Mouse (Mus musculus): Measurements from ENCODE around the gene Usp13. TPM values are rescaled to one million over a fixed set of nuclear protein-coding genes. Genes with fewer than 3 reads are reported as not detected.

The Usp13 gene
- polyA plus RNA-seq, 2 experiments: 4.9 to 5.5 TPM

- Histone ChIP-seq H3K27ac (replicated peaks; ENCODE audit: low read depth, low read length) (no peak overlapping the region), H3K4me3 (replicated peaks; ENCODE audit: low read length) (no peak overlapping the region), H3K27me3 (ENCODE audit: control insufficient read depth, insufficient read depth, low read length) (no peaks in the 10 kb centered on the region), H3K36me3 (ENCODE audit: control insufficient read depth, insufficient read depth, low read length) (no peaks in the 10 kb centered on the region), H3K9ac (ENCODE audit: low read depth, low read length, severe bottlenecking) (no peak overlapping the region), H3K4me2 (replicated peaks; ENCODE audit: low read depth, low read length, severe bottlenecking) (no peak overlapping the region), H3K9me3 (ENCODE audit: control insufficient read depth, low read length) (no peaks in the 10 kb centered on the region), H3K4me1 (ENCODE audit: control insufficient read depth, insufficient read depth, low read length) (0 out of 2 replicates have a peak, but pooled peaks cover 5% of the 10 kb centered on the region)
- no peak for TF ChIP-seq POLR2A (IDR thresholded peaks at IDR 0.05; ENCODE audit: borderline replicate concordance, extremely low read depth, insufficient read depth, insufficient read length)
- ATAC-seq (ENCODE audit: low FRiP score, low read depth): no peak
- DNase-seq (ENCODE audit: low spot score): no peak
- 72% methylated on average over 5 of the region's 5 CpGs for WGBS
Observed at GRCm38 (mm10) chr3:32824923-32825322, 7.6 kb downstream of the Usp13 start.

- Histone ChIP-seq H3K4me3 (replicated peaks; ENCODE audit: low read length) (no peak overlapping the region), H3K9me3 (ENCODE audit: control insufficient read depth, low read length) (no peaks in the 10 kb centered on the region), H3K4me2 (replicated peaks; ENCODE audit: low read depth, low read length, severe bottlenecking) (no peak overlapping the region), H3K27ac (replicated peaks; ENCODE audit: low read depth, low read length) (no peak overlapping the region), H3K36me3 (ENCODE audit: control insufficient read depth, insufficient read depth, low read length) (no peaks in the 10 kb centered on the region), H3K9ac (ENCODE audit: low read depth, low read length, severe bottlenecking) (no peak overlapping the region), H3K4me1 (ENCODE audit: control insufficient read depth, insufficient read depth, low read length) (0 out of 2 replicates have a peak, but pooled peaks cover 5% of the 10 kb centered on the region), H3K27me3 (ENCODE audit: control insufficient read depth, insufficient read depth, low read length) (no peaks in the 10 kb centered on the region)
- DNase-seq (ENCODE audit: low spot score) (no peak), ATAC-seq (ENCODE audit: low FRiP score, low read depth) (no peak)
- TF ChIP-seq POLR2A (IDR thresholded peaks at IDR 0.05; ENCODE audit: borderline replicate concordance, extremely low read depth, insufficient read depth, insufficient read length): no peak
- 80% methylated on average over 3 of the region's 3 CpGs for WGBS
Observed at GRCm38 (mm10) chr3:32825964-32826479, 8.7 kb downstream of the Usp13 start.

GRCm38 (mm10) chr3:32826701-32827100 is 9.4 kb downstream of the Usp13 start:
- Histone ChIP-seq H3K4me1 (ENCODE audit: control insufficient read depth, insufficient read depth, low read length) (0 out of 2 replicates have a peak, but pooled peaks cover 5% of the 10 kb centered on the region), H3K27me3 (ENCODE audit: control insufficient read depth, insufficient read depth, low read length) (no peaks in the 10 kb centered on the region), H3K9ac (ENCODE audit: low read depth, low read length, severe bottlenecking) (no peak overlapping the region), H3K27ac (replicated peaks; ENCODE audit: low read depth, low read length) (no peak overlapping the region), H3K4me3 (replicated peaks; ENCODE audit: low read length) (no peak overlapping the region), H3K36me3 (ENCODE audit: control insufficient read depth, insufficient read depth, low read length) (no peaks in the 10 kb centered on the region), H3K9me3 (ENCODE audit: control insufficient read depth, low read length) (no peaks in the 10 kb centered on the region), H3K4me2 (replicated peaks; ENCODE audit: low read depth, low read length, severe bottlenecking) (no peak overlapping the region)
- WGBS: 63% methylated on average over 6 of the region's 6 CpGs
- no peak for ATAC-seq (ENCODE audit: low FRiP score, low read depth)
- TF ChIP-seq POLR2A (IDR thresholded peaks at IDR 0.05; ENCODE audit: borderline replicate concordance, extremely low read depth, insufficient read depth, insufficient read length): no peak
- DNase-seq (ENCODE audit: low spot score): no peak

GRCm38 (mm10) chr3:32833871-32834270 is 16.5 kb downstream of the Usp13 start:
- H3K9ac ChIP-seq (ENCODE audit: low read depth, low read length, severe bottlenecking): no peak overlapping the region
- ATAC-seq (ENCODE audit: low FRiP score, low read depth) (no peak), DNase-seq (ENCODE audit: low spot score) (no peak)
- H3K4me3 ChIP-seq (replicated peaks; ENCODE audit: low read length): no peak overlapping the region
- no peak for TF ChIP-seq POLR2A (IDR thresholded peaks at IDR 0.05; ENCODE audit: borderline replicate concordance, extremely low read depth, insufficient read depth, insufficient read length)
- WGBS: 45% methylated on average over 2 of the region's 2 CpGs
- no peak overlapping the region for H3K27ac ChIP-seq (replicated peaks; ENCODE audit: low read depth, low read length)
- H3K4me1 ChIP-seq (ENCODE audit: control insufficient read depth, insufficient read depth, low read length): no peaks in the 10 kb centered on the region
- no peaks in the 10 kb centered on the region for H3K27me3 ChIP-seq (ENCODE audit: control insufficient read depth, insufficient read depth, low read length)
- no peaks in the 10 kb centered on the region for H3K9me3 ChIP-seq (ENCODE audit: control insufficient read depth, low read length)
- no peaks in the 10 kb centered on the region for H3K36me3 ChIP-seq (ENCODE audit: control insufficient read depth, insufficient read depth, low read length)
- no peak overlapping the region for H3K4me2 ChIP-seq (replicated peaks; ENCODE audit: low read depth, low read length, severe bottlenecking)

GRCm38 (mm10) chr3:32837847-32838246 is 20.5 kb downstream of the Usp13 start:
- H3K27me3 ChIP-seq (ENCODE audit: control insufficient read depth, insufficient read depth, low read length): no peaks in the 10 kb centered on the region
- WGBS: 72% methylated on average over 7 of the region's 7 CpGs
- no peaks in the 10 kb centered on the region for H3K36me3 ChIP-seq (ENCODE audit: control insufficient read depth, insufficient read depth, low read length)
- no peaks in the 10 kb centered on the region for H3K9me3 ChIP-seq (ENCODE audit: control insufficient read depth, low read length)
- no peak overlapping the region for H3K4me2 ChIP-seq (replicated peaks; ENCODE audit: low read depth, low read length, severe bottlenecking)
- H3K9ac ChIP-seq (ENCODE audit: low read depth, low read length, severe bottlenecking): no peak overlapping the region
- no peak for TF ChIP-seq POLR2A (IDR thresholded peaks at IDR 0.05; ENCODE audit: borderline replicate concordance, extremely low read depth, insufficient read depth, insufficient read length)
- H3K4me1 ChIP-seq (ENCODE audit: control insufficient read depth, insufficient read depth, low read length): no peaks in the 10 kb centered on the region
- H3K27ac ChIP-seq (replicated peaks; ENCODE audit: low read depth, low read length): no peak overlapping the region
- H3K4me3 ChIP-seq (replicated peaks; ENCODE audit: low read length): no peak overlapping the region
- no peak for ATAC-seq (ENCODE audit: low FRiP score, low read depth)
- DNase-seq (ENCODE audit: low spot score): no peak
